8 mouse cellular contexts compared by ENCODE assay signal in genomic region chr7:41393048-41393971, GRCm38 (mm10). TPM values are rescaled to one million over a fixed set of nuclear protein-coding genes. Genes with fewer than 3 reads are reported as not detected.
DNase-seq lines count a peak whose midpoint lies in the region; ATAC-seq lines count a peak whose summit lies in the region.

AI987944 (minus strand) TSS chr7:41393379.

- peak within 1 kb of the TSS; percentile 75 for H3K27ac ChIP-seq in forebrain, embryonic 14.5 days (ENCODE audit: low read depth, low read length)
- H3K27ac ChIP-seq in neural tube, embryonic 15.5 days (replicated peaks), result peak within 1 kb of the TSS; percentile 91

- no peaks in the 10 kb centered on the region for H3K9me3 ChIP-seq in forebrain, embryonic 14.5 days (replicated peaks; ENCODE audit: control insufficient read depth, low read length)
- H3K9me3 ChIP-seq in neural tube, embryonic 15.5 days (replicated peaks), result no peaks in the 10 kb centered on the region

- intact Hi-C loops in heart, postnatal 14 days (cut with DNase I), result loop anchor here (5.0 to 10.0 kb wide), 2 partner anchors 104 to 241 kb away; partner anchors contain the start of genes AW146154, Gm20449 and Zfp788

- peak; percentile 99 for ATAC-seq in forebrain, embryonic 14.5 days
- ATAC-seq in neural tube, embryonic 15.5 days (ENCODE audit: low FRiP score), result peak; percentile 99

- peak within 1 kb of the TSS; percentile 62 for H3K9ac ChIP-seq in forebrain, embryonic 14.5 days (ENCODE audit: low read length)
- H3K9ac ChIP-seq in neural tube, embryonic 15.5 days (replicated peaks), result peak within 1 kb of the TSS; percentile 56

- H3K4me3 ChIP-seq in forebrain, embryonic 14.5 days (ENCODE audit: low read depth, low read length), result peak within 1 kb of the TSS; percentile 54
- H3K4me3 ChIP-seq in neural tube, embryonic 15.5 days (replicated peaks), result peak within 1 kb of the TSS; percentile 59

- WGBS in forebrain, embryonic 14.5 days, result under 1% methylated on average over 25 of the region's 25 CpGs
- 1% methylated on average over 25 of the region's 25 CpGs for WGBS in neural tube, embryonic 15.5 days

- DNase-seq in ES-CJ7 (ENCODE audit: low read depth, low spot score), result peak; percentile 95
- DNase-seq in cerebellum, adult 11 months, result peak; percentile 73
- DNase-seq in forebrain, embryonic 14.5 days (ENCODE audit: low spot score), result peak; percentile 97
- DNase-seq in heart, postnatal 14 days, result peak; percentile 79 to 81
- peak; percentile 87 for DNase-seq in layer of hippocampus, adult 11-12 months (ENCODE audit: low spot score)
- DNase-seq in lung, adult 18-20 months, result peak; percentile 87 to 90
- peak; percentile 87 for DNase-seq in testis, postnatal 14 days (ENCODE audit: low spot score)

- no peaks in the 10 kb centered on the region for H3K36me3 ChIP-seq in forebrain, embryonic 14.5 days (ENCODE audit: control insufficient read depth, insufficient read depth, low read length)
- no peaks in the 10 kb centered on the region for H3K36me3 ChIP-seq in neural tube, embryonic 15.5 days

- H3K4me1 ChIP-seq in forebrain, embryonic 14.5 days (ENCODE audit: control insufficient read depth, insufficient read depth, low read length), result no peaks in the 10 kb centered on the region
- peaks cover 5% of the 10 kb centered on the region; the same call in 1 of the 2 replicates for H3K4me1 ChIP-seq in neural tube, embryonic 15.5 days

- no peaks in the 10 kb centered on the region for H3K27me3 ChIP-seq in forebrain, embryonic 14.5 days (replicated peaks; ENCODE audit: control insufficient read depth, insufficient read depth, low read length)
- H3K27me3 ChIP-seq in neural tube, embryonic 15.5 days (replicated peaks), result no peaks in the 10 kb centered on the region

- peak within 1 kb of the TSS; percentile 53 for H3K4me2 ChIP-seq in forebrain, embryonic 14.5 days (ENCODE audit: low read length)
- peak within 1 kb of the TSS; percentile 63 for H3K4me2 ChIP-seq in neural tube, embryonic 15.5 days

RNA-seq across cellular contexts. Expression of gene AI987944, which starts in this region (rescaled TPM):
- polyA plus RNA-seq in forebrain, embryonic 14.5 days (2014; fragmentation: Nextera tagmentation; extraction: Ambion mirVana), result 10.1 and 11.2 TPM in 2 replicates
- 10 to 100 TPM in 1 of 2 experiments, 1 to 10 TPM in 1; 9.9 to 10.9 TPM for total RNA-seq in heart, postnatal 14 days (2021)
- 9.3 and 10.4 TPM in 2 replicates for polyA plus RNA-seq in neural tube, embryonic 15.5 days (2015; fragmentation: Nextera tagmentation; extraction: Ambion mirVana)

Comparison
In these comparisons a context has a peak if more than half of its experiments do, and no peak if none do; other contexts are left out.
1. Peak in every context shown above with its lines: DNase-seq, ATAC-seq, H3K4me3 ChIP-seq and H3K27ac ChIP-seq.